Mouse (Mus musculus) kidney, adult 2 months (tissue): Measurements from ENCODE around the gene Lmna. TPM values are rescaled to one million over a fixed set of nuclear protein-coding genes. Genes with fewer than 3 reads are reported as not detected.

Source experiments
- DNase-seq: peaks from one replicate; pipeline ENCODE4 v3.0.0; 2021
- H3K27ac ChIP-seq: fragments of 200-500 bp; 2 replicates; pipeline ENCODE4 v1.5.1; 2012; ENCODE audit warnings: low read depth, low read length, control low read depth, inconsistent platforms; ENCODE audit not compliant: insufficient read depth
- H3K27me3 ChIP-seq: fragments of 200-500 bp; replicated peaks from 2 replicates; pipeline ENCODE4 v1.6.1; 2012; ENCODE audit warnings: mild to moderate bottlenecking, moderate library complexity, low read length, inconsistent platforms; ENCODE audit not compliant: control insufficient read depth, insufficient read depth
- H3K36me3 ChIP-seq: fragments of 200-500 bp; 2 replicates; pipeline ENCODE4 v1.6.1; 2012; ENCODE audit warnings: mild to moderate bottlenecking, moderate library complexity, low read length, inconsistent platforms; ENCODE audit not compliant: control insufficient read depth, insufficient read depth
- H3K4me1 ChIP-seq: fragments of 200-500 bp; 2 replicates; pipeline ENCODE4 v1.6.1; 2011; ENCODE audit warnings: low read length; ENCODE audit not compliant: control insufficient read depth, insufficient read depth
- H3K4me3 ChIP-seq: fragments of 200-500 bp; 2 replicates; pipeline ENCODE4 v1.5.1; 2011; ENCODE audit warnings: mild to moderate bottlenecking, low read depth, low read length, control low read depth; ENCODE audit not compliant: insufficient read depth
- CTCF ChIP-seq: fragments of 200-500 bp; conservative IDR thresholded peaks from 2 replicates; pipeline ENCODE4 v1.5.1; 2011; ENCODE audit warnings: low read depth, mild to moderate bottlenecking, control low read depth, low read length, moderate library complexity, mixed read lengths; ENCODE audit not compliant: insufficient read depth, insufficient read length
- POLR2A ChIP-seq: fragments of 200-500 bp; IDR thresholded peaks from one replicate; pipeline ENCODE4 v1.6.1; 2011; ENCODE audit warnings: low read depth, low read length, control low read depth
- WGBS: fragments of 180-500 bp; shearing (Covaris S2); methylation state at CpG from one replicate; pipeline ENCODE4 v1.1.7; 2018; 5-methylcytosine and 5-hydroxymethylcytosine counted together
- polyA plus RNA-seq: library from polyadenylated mRNA; depleted of rRNA; stranded (reverse); fragments of >200 nt; gene quantifications from 2 replicates; pipeline ENCODE4 v1.2.3, GENCODE M21; 2012

Gene Lmna
- polyA plus RNA-seq, 1 experiment: 55.2 TPM

GRCm38 (mm10) chr3:88544514-88544913 lies 34.8 kb upstream of the Lmna start:
- Histone ChIP-seq H3K4me3 (no peak overlapping the region), H3K4me1 (no peaks in the 10 kb centered on the region), H3K27ac (no peak overlapping the region), H3K27me3 (no peaks in the 10 kb centered on the region), H3K36me3 (no peaks in the 10 kb centered on the region)
- WGBS: 47% methylated on average over 5 of the region's 5 CpGs
- TF ChIP-seq CTCF (peak; percentile 71), POLR2A (no peak)
- DNase-seq: peak; percentile 45

- Histone ChIP-seq H3K27me3 (no peaks in the 10 kb centered on the region), H3K4me3 (no peak overlapping the region), H3K36me3 (no peaks in the 10 kb centered on the region), H3K4me1 (no peaks in the 10 kb centered on the region), H3K27ac (no peak overlapping the region)
- TF ChIP-seq POLR2A: no peak
- TF ChIP-seq CTCF: no peak
- no peak for DNase-seq
- 65% methylated on average over 5 of the region's 5 CpGs for WGBS
Measured at GRCm38 (mm10) chr3:88543651-88544410, 34.1 kb upstream of the Lmna start.

GRCm38 (mm10) chr3:88543174-88543573 lies 33.4 kb upstream of the Lmna start:
- TF ChIP-seq CTCF (no peak), POLR2A (no peak)
- no peaks in the 10 kb centered on the region for H3K4me1 ChIP-seq
- DNase-seq: no peak

GRCm38 (mm10) chr3:88542486-88542885 lies 32.7 kb upstream of the Lmna start:
- Histone ChIP-seq H3K4me1 (no peaks in the 10 kb centered on the region), H3K27ac (no peak overlapping the region), H3K36me3 (no peaks in the 10 kb centered on the region), H3K4me3 (no peak overlapping the region), H3K27me3 (no peaks in the 10 kb centered on the region)
- WGBS: 77% methylated on average over 4 of the region's 4 CpGs
- TF ChIP-seq CTCF: no peak
- no peak for TF ChIP-seq POLR2A
- no peak for DNase-seq

More at GRCm38 (mm10) chr3:88543174-88543573, 33.4 kb upstream of the Lmna start:
- Histone ChIP-seq H3K27ac (no peak overlapping the region), H3K27me3 (no peaks in the 10 kb centered on the region), H3K36me3 (no peaks in the 10 kb centered on the region), H3K4me3 (no peak overlapping the region)
- WGBS: 88% methylated on average over 8 of the region's 8 CpGs

- no peak for DNase-seq
- no peaks in the 10 kb centered on the region; the same call in 1 of the 2 replicates for H3K4me1 ChIP-seq
- no peaks in the 10 kb centered on the region for H3K27me3 ChIP-seq
- WGBS: 76% methylated on average over 7 of the region's 7 CpGs
- no peak overlapping the region for H3K27ac ChIP-seq
- H3K4me3 ChIP-seq: no peak overlapping the region
- no peaks in the 10 kb centered on the region for H3K36me3 ChIP-seq
- TF ChIP-seq CTCF: no peak
- TF ChIP-seq POLR2A: no peak
Measured at GRCm38 (mm10) chr3:88541622-88542401, 32.1 kb upstream of the Lmna start.

- 72% methylated on average over 5 of the region's 5 CpGs for WGBS
- H3K27ac ChIP-seq: no peak overlapping the region
Measured at GRCm38 (mm10) chr3:88540085-88540484, 30.3 kb upstream of the Lmna start.

GRCm38 (mm10) chr3:88539397-88539796 lies 29.6 kb upstream of the Lmna start:
- Histone ChIP-seq H3K27me3 (no peaks in the 10 kb centered on the region), H3K4me1 (peaks cover 10% of the 10 kb centered on the region; the same call in 1 of the 2 replicates), H3K27ac (no peak overlapping the region), H3K36me3 (no peaks in the 10 kb centered on the region), H3K4me3 (no peak overlapping the region)
- 61% methylated on average over 3 of the region's 3 CpGs for WGBS
- DNase-seq: no peak
- no peak for TF ChIP-seq POLR2A
- TF ChIP-seq CTCF: no peak

More at GRCm38 (mm10) chr3:88540085-88540484, 30.3 kb upstream of the Lmna start:
- no peak for DNase-seq
- peaks cover 10% of the 10 kb centered on the region; the same call in 1 of the 2 replicates for H3K4me1 ChIP-seq
- H3K4me3 ChIP-seq: no peak overlapping the region
- H3K27me3 ChIP-seq: no peaks in the 10 kb centered on the region
- H3K36me3 ChIP-seq: no peaks in the 10 kb centered on the region
- no peak for TF ChIP-seq CTCF
- no peak for TF ChIP-seq POLR2A
